Mouse (Mus musculus) mouse embryonic stem cell (cell line): ENCODE data around the gene Lats1.
"Not testable (repeated sequence)": the region's sequence is repeated elsewhere in the genome, so short reads cannot be mapped to it uniquely, and the experiment has no call there.

Experiments used
- in situ Hi-C, 2 experiments: fragments of 300-500 bp; cut with MboI; formaldehyde crosslinking; loops; 1 replicate in 1 of 2; 3 replicates in 1 of 2; pipeline ENCODE4 v1.14.3; 2019 to 2020; ENCODE audit warnings: low sequenced_read_pairs in 2 of 2, low pct_unique_long_range_greater_than_20kb in 1 of 2, mixed read lengths in 1 of 2; ENCODE audit not compliant: unreplicated experiment in 1 of 2

Lats1 gene

DNA sequence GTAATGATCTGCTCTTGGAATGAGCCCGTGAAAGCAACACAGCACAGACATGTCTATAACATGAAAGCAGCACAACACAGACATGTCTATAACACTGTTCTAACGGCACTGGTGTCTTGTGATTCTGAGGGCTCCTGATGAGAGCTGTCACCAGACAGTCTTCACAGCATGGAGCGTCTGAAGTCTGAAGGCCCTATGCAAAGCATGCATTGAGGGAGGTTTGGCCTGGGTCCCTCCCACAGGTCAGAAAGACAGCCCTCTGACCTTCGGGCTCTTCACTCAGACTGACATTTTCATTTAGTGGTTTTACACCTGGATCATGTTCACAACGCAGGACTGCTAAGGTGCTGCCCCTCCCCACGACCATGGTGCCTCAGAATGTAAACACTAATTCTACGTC, 34.0 kb downstream of the Lats1 start:
- in situ Hi-C loops = no loop called here

DNA sequence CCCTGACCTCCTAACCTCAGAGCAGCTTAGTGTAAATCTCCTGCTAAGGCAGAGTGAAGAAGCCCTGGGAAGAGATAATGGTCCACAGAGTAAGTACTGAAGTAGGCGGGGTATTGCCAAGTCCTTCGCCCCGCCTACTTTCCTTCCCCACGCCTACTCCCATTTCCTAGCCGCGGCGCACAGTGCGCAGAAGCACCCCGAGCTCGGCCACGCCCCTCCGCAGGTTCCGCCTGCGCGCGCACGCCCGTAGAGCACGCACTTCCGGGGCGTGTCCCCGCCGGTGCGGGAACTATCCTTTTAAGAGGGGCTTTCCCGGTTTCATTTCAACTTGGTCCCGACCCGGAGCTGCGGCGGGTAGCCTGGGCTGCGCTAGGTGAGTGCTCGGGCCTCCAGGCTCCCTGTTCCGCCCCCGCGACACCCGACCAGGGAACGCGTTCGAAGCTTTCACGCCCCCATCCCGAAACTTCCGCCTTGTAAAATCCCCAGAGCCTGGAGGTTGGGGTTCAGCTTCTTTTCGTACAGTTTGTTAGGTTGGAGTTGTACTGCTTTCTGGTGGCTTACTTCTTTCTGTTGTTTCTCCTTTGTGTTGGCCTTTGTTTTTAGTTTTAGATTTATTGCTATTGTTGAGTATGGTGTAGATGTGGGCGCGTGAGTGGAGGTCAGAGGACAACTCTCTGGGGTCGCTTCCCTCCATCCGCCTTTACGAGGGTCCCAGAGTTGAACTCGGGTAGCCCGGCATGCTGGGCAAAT, 44.9 kb downstream of the Lats1 start, which contains the start of gene Katna1:
Gene Katna1, plus strand, starts transcription at position 250 of the 750 bp plus-strand sequence.
- in situ Hi-C loops = no loop called here

DNA sequence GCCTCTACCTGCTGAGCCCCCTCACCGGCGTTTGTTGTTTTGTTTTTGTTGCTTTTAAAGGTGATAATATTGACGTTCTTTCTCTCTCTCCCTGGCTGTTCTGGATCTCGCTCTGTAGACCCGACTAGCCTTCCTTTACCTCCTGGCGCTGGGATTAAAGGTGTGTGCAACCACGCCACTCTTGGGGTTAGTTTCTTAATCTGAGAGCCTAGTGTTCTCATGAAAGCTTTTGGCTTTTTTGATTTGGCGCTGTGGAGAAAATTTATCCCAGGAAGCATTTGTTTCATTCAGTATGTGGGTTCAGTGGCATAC, 45.4 kb downstream of the Lats1 start:
- in situ Hi-C loops = no loop called here

DNA sequence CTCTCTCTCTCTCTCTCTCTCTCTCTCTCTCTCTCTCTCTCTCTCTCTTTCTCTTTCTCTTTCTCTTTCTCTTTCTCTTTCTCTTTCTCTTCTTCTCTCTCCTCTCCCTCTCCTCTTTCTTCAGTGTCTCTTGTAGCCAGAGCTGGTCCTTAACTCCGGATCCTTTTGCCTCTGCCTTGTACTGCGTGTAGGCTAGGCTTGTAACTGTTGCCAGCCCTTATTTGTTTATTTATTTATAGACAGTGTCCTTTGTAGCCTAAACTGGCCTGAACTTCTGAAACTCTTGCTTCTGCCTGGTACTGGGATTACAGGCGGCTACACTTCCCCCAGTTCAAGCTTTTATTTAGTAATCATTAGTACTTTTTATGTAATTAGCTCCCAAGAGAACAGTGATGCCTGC, 46.0 kb downstream of the Lats1 start:
- in situ Hi-C loops = no loop called here

DNA sequence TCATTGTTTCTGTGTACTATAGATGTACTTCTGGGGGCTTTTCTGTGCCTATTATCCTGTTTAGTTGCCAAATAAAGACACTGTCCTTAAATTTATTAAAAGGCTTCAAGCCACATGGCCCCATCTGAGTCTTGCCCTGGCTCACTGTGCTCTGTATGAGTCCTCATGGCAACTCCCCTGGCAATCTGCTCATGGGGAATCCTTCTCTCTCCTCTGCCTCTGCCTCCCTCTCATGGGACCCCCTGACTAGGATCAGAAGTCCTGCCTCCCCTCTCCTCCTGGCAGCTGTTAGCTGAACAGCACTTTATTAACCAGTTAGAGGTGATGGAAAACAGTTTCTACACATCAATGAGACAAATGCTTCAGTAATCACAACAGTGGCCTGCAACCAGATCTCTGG, 50.6 kb downstream of the Lats1 start:
- in situ Hi-C loops = no loop called here

GRCm38 (mm10) chr10:7737122-7737521, 56.1 kb downstream of the Lats1 start:
- in situ Hi-C loops = no loop called here

DNA sequence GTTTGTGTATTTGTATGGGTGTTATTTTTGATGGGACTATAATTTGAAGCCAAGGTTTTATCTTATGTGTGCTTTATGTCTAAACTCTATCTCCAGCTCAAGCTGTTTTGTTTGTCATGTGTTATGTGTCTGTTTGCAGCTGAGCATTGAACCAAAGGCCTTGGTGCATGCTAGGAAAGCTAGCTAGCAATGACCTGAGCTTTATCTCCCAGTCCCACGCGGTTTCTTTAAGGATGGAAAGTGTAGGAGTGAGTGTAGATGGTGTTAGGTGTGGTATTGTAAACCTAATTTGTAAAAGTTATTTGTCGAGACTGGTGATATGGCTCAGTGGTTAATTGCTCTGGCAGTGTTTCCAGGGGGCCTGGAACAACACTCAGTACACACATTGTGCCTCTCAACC, 56.9 kb downstream of the Lats1 start:
- in situ Hi-C loops = no loop called here

GRCm38 (mm10) chr10:7745528-7745927, 64.5 kb downstream of the Lats1 start:
- in situ Hi-C loops = not testable (repeated sequence)

- in situ Hi-C loops = no loop called here
These were observed 67.7 kb downstream of the Lats1 start for GRCm38 (mm10) chr10:7748752-7749151.

- in situ Hi-C loops = no loop called here
These were observed 76.5 kb downstream of the Lats1 start for GRCm38 (mm10) chr10:7757544-7757943.
